10 mouse cellular contexts compared by ENCODE assay signal in the genomic region with DNA sequence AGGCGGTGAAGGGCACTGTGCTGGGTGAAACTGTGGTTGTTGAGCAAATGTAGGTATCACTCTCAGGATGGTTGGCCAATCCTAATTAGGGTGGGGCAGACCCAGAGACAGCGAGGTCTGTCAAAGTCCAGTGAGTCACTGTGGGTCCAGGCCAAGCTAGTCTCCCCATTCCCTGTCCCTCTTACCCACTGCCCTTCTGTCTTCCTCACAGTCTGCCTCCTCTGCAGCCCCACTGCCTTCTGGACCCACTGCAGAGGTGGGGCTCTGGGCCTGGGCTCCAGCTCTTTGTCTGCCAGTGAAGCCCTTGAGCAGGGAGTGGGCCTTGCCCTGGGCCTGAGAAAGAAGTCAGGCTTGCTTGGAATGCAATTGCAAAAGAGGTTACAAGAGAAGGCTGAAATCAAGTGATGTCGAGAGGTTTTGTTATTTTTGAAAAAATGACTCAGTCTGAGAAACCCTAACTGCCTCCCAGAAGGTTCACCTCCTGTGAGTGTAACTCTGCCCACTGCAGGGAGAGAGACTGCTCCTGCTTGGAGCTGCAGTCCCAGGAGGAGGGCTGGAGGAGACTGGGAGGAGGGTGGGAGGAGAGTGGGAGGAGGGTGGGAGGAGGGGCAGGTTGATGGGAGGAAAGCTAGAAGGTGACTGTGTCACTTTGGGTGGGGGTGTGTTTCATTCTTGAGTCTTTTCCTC.
A peak's percentile ranks its signal among the peaks of the same experiment; 100 is the strongest.
DNase-seq lines count a peak whose midpoint lies in the region; ATAC-seq lines count a peak whose summit lies in the region.
"Had no signal": no experiment of that assay in that cellular context is flagged by ENCODE, and none has a peak within 500 bp of the region (broad histone marks: within the 10 kb centered on the region; RNA-seq: fewer than 3 reads in every experiment).

No protein-coding gene starts in this region.

- no peak overlapping the region for H3K4me2 ChIP-seq in hindbrain, embryonic 16.5 days (ENCODE audit: low read length)
- H3K4me2 ChIP-seq in stomach, embryonic 14.5 days (replicated peaks; ENCODE audit: low read depth, low read length) = no peak overlapping the region

- no peak overlapping the region for H3K4me3 ChIP-seq in hindbrain, embryonic 10.5 days
- H3K4me3 ChIP-seq in hindbrain, embryonic 16.5 days (ENCODE audit: low read length) = no peak overlapping the region
- H3K4me3 ChIP-seq in stomach, embryonic 14.5 days (ENCODE audit: low read depth, low read length) = no peak overlapping the region
- H3K4me3 ChIP-seq: megakaryocyte, embryonic 14.5 days had no signal

- H3K9me3 ChIP-seq in hindbrain, embryonic 10.5 days = no peaks in the 10 kb centered on the region
- no peaks in the 10 kb centered on the region for H3K9me3 ChIP-seq in hindbrain, embryonic 16.5 days (ENCODE audit: control insufficient read depth, low read length)
- H3K9me3 ChIP-seq in stomach, embryonic 14.5 days (ENCODE audit: control insufficient read depth, low read depth, low read length) = no peaks in the 10 kb centered on the region
- H3K9me3 ChIP-seq: megakaryocyte, embryonic 14.5 days had no signal

- no peaks in the 10 kb centered on the region for H3K36me3 ChIP-seq in hindbrain, embryonic 10.5 days
- H3K36me3 ChIP-seq in hindbrain, embryonic 16.5 days (ENCODE audit: control insufficient read depth, insufficient read depth, low read length) = no peaks in the 10 kb centered on the region
- no peaks in the 10 kb centered on the region for H3K36me3 ChIP-seq in stomach, embryonic 14.5 days (ENCODE audit: control insufficient read depth, insufficient read depth, low read length)

- no peaks in the 10 kb centered on the region for H3K27me3 ChIP-seq in hindbrain, embryonic 10.5 days (ENCODE audit: insufficient read depth, poor library complexity, severe bottlenecking)
- H3K27me3 ChIP-seq in hindbrain, embryonic 16.5 days (replicated peaks; ENCODE audit: control insufficient read depth, insufficient read depth, low read length) = no peaks in the 10 kb centered on the region
- no peaks in the 10 kb centered on the region for H3K27me3 ChIP-seq in stomach, embryonic 14.5 days (ENCODE audit: control insufficient read depth, insufficient read depth, low read length)

- peak overlapping the region; percentile 62 for H3K27ac ChIP-seq in hindbrain, embryonic 10.5 days
- no peak overlapping the region for H3K27ac ChIP-seq in hindbrain, embryonic 16.5 days (ENCODE audit: low read depth, low read length)
- H3K27ac ChIP-seq in stomach, embryonic 14.5 days (ENCODE audit: low read length) = peak overlapping the region; percentile 61; the same call in 1 of the 2 replicates

- peaks cover 20% of the 10 kb centered on the region for H3K4me1 ChIP-seq in hindbrain, embryonic 10.5 days (replicated peaks)
- H3K4me1 ChIP-seq in hindbrain, embryonic 16.5 days (ENCODE audit: control insufficient read depth, insufficient read depth, low read depth, low read length) = no peaks in the 10 kb centered on the region
- peaks cover 22% of the 10 kb centered on the region for H3K4me1 ChIP-seq in stomach, embryonic 14.5 days (ENCODE audit: control insufficient read depth, insufficient read depth, low read length)

- no peak for ATAC-seq in hindbrain, embryonic 16.5 days
- peak; percentile 43; the same call in 1 of the 2 replicates for ATAC-seq in stomach, embryonic 14.5 days (ENCODE audit: insufficient number of reproducible peaks, insufficient read depth, low FRiP score, low read depth)

- no peak for DNase-seq in hindbrain, embryonic 10.5 days (ENCODE audit: low spot score)
- peak; percentile 31 to 39 for DNase-seq in adrenal gland, postnatal 36 days
- DNase-seq in kidney, postnatal 36 days = peak; percentile 15 to 29
- DNase-seq in embryo, embryonic 11 days = no peak
- DNase-seq in cerebellum, adult 18-20 months = no peak
- DNase-seq in cerebellum, adult 11-12 months = no peak
- DNase-seq: thymus, postnatal 25 days had no signal

- no peak overlapping the region for H3K9ac ChIP-seq in hindbrain, embryonic 16.5 days (ENCODE audit: low read depth, low read length)
- H3K9ac ChIP-seq in stomach, embryonic 14.5 days (replicated peaks; ENCODE audit: low read depth, low read length) = no peak overlapping the region

- WGBS in hindbrain, embryonic 10.5 days = 69% methylated on average over 3 of the region's 3 CpGs
- 73% methylated on average over 3 of the region's 3 CpGs for WGBS in hindbrain, embryonic 16.5 days
- WGBS in stomach, embryonic 14.5 days = 52% methylated on average over 3 of the region's 3 CpGs

Comparison
In these comparisons a context has a peak if more than half of its experiments do, and no peak if none do; other contexts are left out.
1. DNase-seq: peak in adrenal gland, postnatal 36 days (2 of 2) and kidney, postnatal 36 days (2 of 2); none in hindbrain, embryonic 10.5 days (single experiment), embryo, embryonic 11 days (single experiment), cerebellum, adult 18-20 months (0 of 2) and cerebellum, adult 11-12 months (single experiment).